In the genomic region with DNA sequence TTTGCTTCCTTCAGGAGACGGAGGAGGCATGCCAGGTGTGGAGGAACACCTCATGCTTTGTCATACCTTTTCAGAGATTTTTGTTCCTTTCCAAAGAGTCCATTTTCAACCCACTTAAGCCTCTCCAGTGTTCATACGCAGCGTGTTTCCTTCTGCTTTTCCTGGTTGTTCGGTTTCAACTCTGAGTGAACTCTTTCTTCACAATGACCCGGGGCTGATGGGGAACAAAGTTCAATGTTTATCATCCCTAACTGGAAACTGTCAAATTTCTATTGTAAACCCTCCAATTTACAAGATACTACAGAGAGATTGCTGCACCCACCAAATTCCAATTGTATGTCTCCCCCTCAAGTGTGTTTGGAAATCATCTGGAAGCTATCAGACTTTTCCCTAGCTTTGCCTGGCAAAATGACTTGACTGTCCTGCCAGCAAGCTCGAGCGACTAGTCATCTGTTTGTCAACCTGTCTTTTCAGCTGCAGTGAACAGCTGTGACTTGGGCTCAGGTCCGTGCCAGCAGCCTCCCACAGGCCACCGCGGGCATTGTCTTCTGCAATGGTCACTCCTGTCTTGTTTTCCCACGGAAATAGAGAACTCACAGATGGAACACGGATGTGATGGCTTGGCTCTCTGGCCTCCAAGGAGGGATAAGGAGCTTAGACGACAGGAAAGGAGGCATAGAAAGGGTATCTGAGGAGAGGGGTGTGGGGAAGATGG, we compare ENCODE assay signal across 9 mouse cellular contexts. TPM values are rescaled to one million over a fixed set of nuclear protein-coding genes. Genes with fewer than 3 reads are reported as not detected.
DNase-seq lines count a peak whose midpoint lies in the region; ATAC-seq lines count a peak whose summit lies in the region.
"Had no signal": no experiment of that assay in that cellular context is flagged by ENCODE, and none has a peak within 500 bp of the region (broad histone marks: within the 10 kb centered on the region; RNA-seq: fewer than 3 reads in every experiment).

No protein-coding gene starts in this region.

- no peaks in the 10 kb centered on the region for H3K27me3 ChIP-seq in liver, embryonic 15.5 days
- H3K27me3 ChIP-seq in liver, embryonic 12.5 days (replicated peaks), result no peaks in the 10 kb centered on the region
- no peaks in the 10 kb centered on the region for H3K27me3 ChIP-seq in intestine, embryonic 14.5 days (replicated peaks; ENCODE audit: control insufficient read depth, insufficient read depth, low read length)
- H3K27me3 ChIP-seq in stomach, embryonic 14.5 days (ENCODE audit: control insufficient read depth, insufficient read depth, low read length), result no peaks in the 10 kb centered on the region
- no peaks in the 10 kb centered on the region for H3K27me3 ChIP-seq in midbrain, embryonic 10.5 days (ENCODE audit: low read depth, poor library complexity, severe bottlenecking)

- no peaks in the 10 kb centered on the region for H3K36me3 ChIP-seq in liver, embryonic 15.5 days (replicated peaks)
- no peaks in the 10 kb centered on the region for H3K36me3 ChIP-seq in liver, embryonic 12.5 days
- H3K36me3 ChIP-seq in intestine, embryonic 14.5 days (ENCODE audit: control insufficient read depth, insufficient read depth, low read length), result no peaks in the 10 kb centered on the region
- no peaks in the 10 kb centered on the region for H3K36me3 ChIP-seq in stomach, embryonic 14.5 days (ENCODE audit: control insufficient read depth, insufficient read depth, low read length)
- no peaks in the 10 kb centered on the region for H3K36me3 ChIP-seq in midbrain, embryonic 10.5 days

- no peak overlapping the region for H3K4me3 ChIP-seq in liver, embryonic 15.5 days (replicated peaks)
- H3K4me3 ChIP-seq in liver, embryonic 12.5 days, result no peak overlapping the region
- no peak overlapping the region for H3K4me3 ChIP-seq in intestine, embryonic 14.5 days (ENCODE audit: low read depth, low read length)
- no peak overlapping the region for H3K4me3 ChIP-seq in stomach, embryonic 14.5 days (ENCODE audit: low read depth, low read length)
- no peak overlapping the region for H3K4me3 ChIP-seq in midbrain, embryonic 10.5 days

- no peak overlapping the region for H3K9ac ChIP-seq in liver, embryonic 15.5 days
- no peak overlapping the region for H3K9ac ChIP-seq in liver, embryonic 12.5 days
- no peak overlapping the region for H3K9ac ChIP-seq in intestine, embryonic 14.5 days (ENCODE audit: low read length)
- H3K9ac ChIP-seq in stomach, embryonic 14.5 days (replicated peaks; ENCODE audit: low read depth, low read length), result no peak overlapping the region

- H3K4me1 ChIP-seq in liver, embryonic 15.5 days (replicated peaks), result peaks cover 19% of the 10 kb centered on the region
- peaks cover 22% of the 10 kb centered on the region for H3K4me1 ChIP-seq in liver, embryonic 12.5 days
- H3K4me1 ChIP-seq in intestine, embryonic 14.5 days (replicated peaks; ENCODE audit: control insufficient read depth, insufficient read depth, low read length), result no peaks in the 10 kb centered on the region
- H3K4me1 ChIP-seq in stomach, embryonic 14.5 days (ENCODE audit: control insufficient read depth, insufficient read depth, low read length), result peaks cover 13% of the 10 kb centered on the region; the same call in 1 of the 2 replicates
- no peaks in the 10 kb centered on the region for H3K4me1 ChIP-seq in midbrain, embryonic 10.5 days

- H3K27ac ChIP-seq in liver, embryonic 15.5 days (replicated peaks), result peak overlapping the region; percentile 51; the same call in 1 of the 2 replicates
- H3K27ac ChIP-seq in liver, embryonic 12.5 days, result no peak overlapping the region
- 0 out of 2 replicates have a peak overlapping the region, but pooled peaks have one; percentile 30 for H3K27ac ChIP-seq in intestine, embryonic 14.5 days (ENCODE audit: low read depth)
- H3K27ac ChIP-seq in stomach, embryonic 14.5 days (ENCODE audit: low read length), result peak overlapping the region; percentile 27; the same call in 1 of the 2 replicates
- H3K27ac ChIP-seq in midbrain, embryonic 10.5 days (replicated peaks), result no peak overlapping the region

- peak; percentile 31; the same call in 1 of the 2 replicates for ATAC-seq in liver, embryonic 15.5 days (ENCODE audit: insufficient read depth)
- ATAC-seq in liver, embryonic 12.5 days, result no peak
- ATAC-seq in intestine, embryonic 14.5 days (replicated peaks; ENCODE audit: low FRiP score, low TSS enrichment, low read depth), result no peak
- ATAC-seq in stomach, embryonic 14.5 days (ENCODE audit: insufficient number of reproducible peaks, insufficient read depth, low FRiP score, low read depth), result peak; percentile 24; the same call in 1 of the 2 replicates
- ATAC-seq: forebrain, embryonic 16.5 days had no signal

- DNase-seq in gastrocnemius, postnatal 10 days, result peak; percentile 63
- DNase-seq in intestine, embryonic 14.5 days (ENCODE audit: low spot score), result no peak
- DNase-seq in kidney, adult 11 months, result no peak
- DNase-seq in midbrain, embryonic 10.5 days (ENCODE audit: low spot score), result no peak
- DNase-seq in adrenal gland, adult 8-10 months, result no peak

- peak overlapping the region; percentile 18 for H3K4me2 ChIP-seq in liver, embryonic 15.5 days
- H3K4me2 ChIP-seq in liver, embryonic 12.5 days, result no peak overlapping the region
- no peak overlapping the region for H3K4me2 ChIP-seq in intestine, embryonic 14.5 days (ENCODE audit: low read length)
- H3K4me2 ChIP-seq in stomach, embryonic 14.5 days (replicated peaks; ENCODE audit: low read depth, low read length), result no peak overlapping the region

- no peaks in the 10 kb centered on the region for H3K9me3 ChIP-seq in liver, embryonic 15.5 days (replicated peaks)
- no peaks in the 10 kb centered on the region for H3K9me3 ChIP-seq in liver, embryonic 12.5 days (replicated peaks)
- no peaks in the 10 kb centered on the region for H3K9me3 ChIP-seq in intestine, embryonic 14.5 days (ENCODE audit: control insufficient read depth, low read length)
- no peaks in the 10 kb centered on the region; the same call in 1 of the 2 replicates for H3K9me3 ChIP-seq in stomach, embryonic 14.5 days (ENCODE audit: control insufficient read depth, low read depth, low read length)
- H3K9me3 ChIP-seq in midbrain, embryonic 10.5 days (replicated peaks), result no peaks in the 10 kb centered on the region

- 31% methylated on average over 13 of the region's 13 CpGs for WGBS in liver, embryonic 15.5 days (ENCODE audit: insufficient replicate concordance)
- 43% methylated on average over 13 of the region's 13 CpGs for WGBS in liver, embryonic 12.5 days (ENCODE audit: insufficient replicate concordance)
- WGBS in intestine, embryonic 14.5 days, result 40% methylated on average over 13 of the region's 13 CpGs
- 42% methylated on average over 13 of the region's 13 CpGs for WGBS in stomach, embryonic 14.5 days
- 85% methylated on average over 13 of the region's 13 CpGs for WGBS in midbrain, embryonic 10.5 days

RNA-seq across cellular contexts. Expression of a gene that starts 3.0 kb away (rescaled TPM):
- polyA plus RNA-seq in liver, embryonic 15.5 days (2015; fragmentation: Nextera tagmentation; extraction: Ambion mirVana), result not detected in 2 replicates
- not detected in 2 replicates for polyA plus RNA-seq in liver, embryonic 12.5 days (2016; fragmentation: Nextera tagmentation; extraction: Ambion mirVana)
- total RNA-seq in gastrocnemius, postnatal 10 days (2021), result not detected
- polyA plus RNA-seq in intestine, embryonic 14.5 days (2014; fragmentation: Nextera tagmentation; extraction: Ambion mirVana), result not detected in 2 replicates
- not detected in 2 replicates for polyA plus RNA-seq in stomach, embryonic 14.5 days (2014; fragmentation: Nextera tagmentation; extraction: Ambion mirVana)
- polyA plus RNA-seq in midbrain, embryonic 10.5 days (2016; fragmentation: Nextera tagmentation; extraction: Ambion mirVana), result not detected in 2 replicates
- total RNA-seq in adrenal gland, adult 8-10 months (2022), result not detected
- polyA plus RNA-seq: forebrain, embryonic 16.5 days had no signal

RNA-seq across cellular contexts. Expression of a gene that starts 39.3 kb away (rescaled TPM):
- polyA plus RNA-seq in liver, embryonic 15.5 days (2015; fragmentation: Nextera tagmentation; extraction: Ambion mirVana), result 4.7 and 5.6 TPM in 2 replicates
- polyA plus RNA-seq in liver, embryonic 12.5 days (2016; fragmentation: Nextera tagmentation; extraction: Ambion mirVana), result 2.6 and 2.8 TPM in 2 replicates
- 10 to 100 TPM in 1 of 2 experiments, 1 to 10 TPM in 1; 9.0 to 10.7 TPM for total RNA-seq in gastrocnemius, postnatal 10 days (2021)
- 7.9 and 8.2 TPM in 2 replicates for polyA plus RNA-seq in intestine, embryonic 14.5 days (2014; fragmentation: Nextera tagmentation; extraction: Ambion mirVana)
- polyA plus RNA-seq in stomach, embryonic 14.5 days (2014; fragmentation: Nextera tagmentation; extraction: Ambion mirVana), result 6.9 and 7.6 TPM in 2 replicates
- 2.2 and 3.2 TPM in 2 replicates for polyA plus RNA-seq in midbrain, embryonic 10.5 days (2016; fragmentation: Nextera tagmentation; extraction: Ambion mirVana)
- total RNA-seq in adrenal gland, adult 8-10 months (2022), result 1 to 10 TPM; 4.8 to 8.0 (median 6.3) TPM

Comparison
In these comparisons a context has a peak if more than half of its experiments do, and no peak if none do; other contexts are left out.
1. ATAC-seq: peak in liver, embryonic 15.5 days (single experiment) and stomach, embryonic 14.5 days (single experiment); none in liver, embryonic 12.5 days (single experiment) and intestine, embryonic 14.5 days (single experiment).
2. H3K27ac ChIP-seq: peak in liver, embryonic 15.5 days (single experiment), intestine, embryonic 14.5 days (single experiment) and stomach, embryonic 14.5 days (single experiment); none in liver, embryonic 12.5 days (single experiment) and midbrain, embryonic 10.5 days (single experiment).